Mouse (Mus musculus) gastrocnemius, postnatal 14 days (tissue): ENCODE measurements at regions not wholly inside any gene's neighbourhood (a gene's known extent, or its start where the extent isn't known, plus 50 kb on each side); places are given as distances from the start of the nearest gene placed in this dataset.
"Not testable (repeated sequence)": the region's sequence is repeated elsewhere in the genome, so short reads cannot be mapped to it uniquely, and the experiment has no call there.

Experiments
- DNase-seq: peaks from one replicate; pipeline ENCODE4 v3.0.0; 2021; ENCODE audit warnings: mixed read lengths
- intact Hi-C: fragments of 180-260 bp; cut with DNase I; formaldehyde crosslinking; loops from one replicate; pipeline ENCODE4 v1.15.1; 2025; ENCODE audit warnings: low total_unique reads

DNA sequence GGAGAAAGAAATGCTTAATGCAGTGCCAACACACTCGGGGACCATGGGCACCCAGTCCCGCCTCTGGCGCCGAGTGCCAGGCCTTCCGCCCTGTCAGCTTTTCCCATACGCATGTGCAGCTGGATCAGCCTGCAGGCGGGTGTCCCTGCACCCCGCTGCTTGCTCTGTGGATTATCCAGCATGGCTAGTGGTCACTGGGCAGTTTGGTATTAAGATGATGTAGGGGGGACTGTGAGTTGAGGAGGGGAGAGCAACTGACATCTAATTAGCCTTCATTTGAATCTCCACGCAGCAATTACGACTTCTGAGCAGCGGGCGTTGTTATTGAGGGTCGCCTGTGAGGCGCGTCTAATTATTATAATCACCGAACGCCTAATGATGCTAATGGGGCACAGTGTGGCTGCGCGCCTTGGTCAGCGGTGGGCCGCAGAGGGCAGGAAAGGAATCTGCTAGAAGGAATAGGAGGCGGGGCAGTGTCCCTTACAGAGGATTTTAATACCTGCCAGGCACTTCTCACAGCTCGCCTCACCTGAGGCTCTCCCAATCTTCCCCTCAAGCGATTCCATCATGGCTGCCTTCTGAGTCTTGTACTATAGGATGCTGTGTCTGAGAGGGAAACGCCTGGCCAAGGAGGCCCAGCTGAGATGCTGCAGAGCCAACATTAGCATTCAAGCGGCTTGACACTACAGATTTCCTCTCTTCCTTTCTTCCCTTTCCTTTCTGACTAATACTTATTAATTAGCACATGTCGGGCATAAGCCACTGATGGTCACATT is 116.3 kb downstream of the Cyld start:
- no peak for DNase-seq
- intact Hi-C loops: no loop called here

DNA sequence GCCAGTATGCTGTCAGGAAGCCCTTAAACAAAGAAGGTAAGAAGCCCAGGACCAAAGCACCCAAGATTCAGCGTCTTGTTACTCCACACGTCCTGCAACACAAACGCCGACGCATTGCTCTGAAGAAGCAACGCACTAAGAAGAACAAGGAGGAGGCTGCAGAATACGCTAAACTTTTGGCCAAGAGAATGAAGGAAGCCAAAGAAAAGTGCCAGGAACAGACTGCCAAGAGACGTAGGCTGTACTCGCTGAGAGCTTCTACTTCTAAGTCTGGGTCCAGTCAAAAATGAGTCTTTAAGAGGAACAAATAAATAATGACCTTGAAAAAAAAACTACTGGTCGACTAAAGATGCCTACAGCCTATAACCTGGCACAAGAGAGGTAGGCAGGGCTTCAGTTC is 110.0 kb downstream of the Cyld start:
- DNase-seq, intact Hi-C loops: not testable (repeated sequence)
